Mouse (Mus musculus) ES-E14 (cell line): Measurements from ENCODE around the gene Fgfr1op2.

Experiments
- CHD2 ChIP-seq: IDR thresholded peaks from 2 replicates; pipeline ENCODE4 v1.6.1; 2014; ENCODE audit warnings: mild to moderate bottlenecking, low read depth, low read length, inconsistent platforms
- HCFC1 ChIP-seq: IDR thresholded peaks from 2 replicates; pipeline ENCODE4 v1.6.1; 2012; ENCODE audit warnings: low read length, inconsistent platforms, borderline replicate concordance; ENCODE audit not compliant: insufficient read depth
- MAFK ChIP-seq: IDR thresholded peaks from 2 replicates; pipeline ENCODE4 v1.6.1; 2014; ENCODE audit warnings: mild to moderate bottlenecking, low read depth, low read length, inconsistent platforms; ENCODE audit not compliant: insufficient read depth
- ZNF384 ChIP-seq: IDR thresholded peaks from 2 replicates; pipeline ENCODE4 v1.6.1; 2012; ENCODE audit warnings: low read depth, low read length, inconsistent platforms

- no peak for TF ChIP-seq MAFK
- TF ChIP-seq CHD2 = no peak
- TF ChIP-seq ZNF384 = no peak
- no peak for TF ChIP-seq HCFC1
Observed at GRCm38 (mm10) chr6:146572073-146572472, 4.9 kb upstream of the Fgfr1op2 start.
